28 mouse cellular contexts compared by ENCODE assay signal in genomic region chr2:84513281-84513680, GRCm38 (mm10).
"Had no signal": no experiment of that assay in that cellular context is flagged by ENCODE, and none has a peak within 500 bp of the region (broad histone marks: within the 10 kb centered on the region; RNA-seq: fewer than 3 reads in every experiment).

No protein-coding gene starts in this region.

- H3K4me1 ChIP-seq: limb, embryonic 10.5 days; limb, embryonic 12.5 days; limb, embryonic 13.5 days; limb, embryonic 15.5 days; liver, embryonic 12.5 days; liver, embryonic 13.5 days; liver, embryonic 15.5 days; lung, embryonic 15.5 days; megakaryocyte, embryonic 14.5 days; midbrain, embryonic 10.5 days; midbrain, embryonic 12.5 days; midbrain, embryonic 13.5 days; midbrain, embryonic 15.5 days; neural tube, embryonic 12.5 days had no signal

- H3K27me3 ChIP-seq: limb, embryonic 12.5 days; limb, embryonic 13.5 days; limb, embryonic 15.5 days; liver, embryonic 12.5 days; liver, embryonic 13.5 days; liver, embryonic 15.5 days; lung, embryonic 15.5 days; megakaryocyte, embryonic 14.5 days; midbrain, embryonic 12.5 days; midbrain, embryonic 13.5 days; midbrain, embryonic 15.5 days; neural tube, embryonic 12.5 days had no signal

- H3K36me3 ChIP-seq: limb, embryonic 13.5 days; lung, embryonic 15.5 days; midbrain, embryonic 12.5 days; midbrain, embryonic 13.5 days; midbrain, embryonic 15.5 days; neural tube, embryonic 12.5 days had no signal

- H3K4me3 ChIP-seq: limb, embryonic 10.5 days; limb, embryonic 12.5 days; limb, embryonic 13.5 days; limb, embryonic 15.5 days; liver, embryonic 12.5 days; liver, embryonic 13.5 days; liver, embryonic 15.5 days; lung, embryonic 15.5 days; megakaryocyte, embryonic 14.5 days; midbrain, embryonic 10.5 days; midbrain, embryonic 12.5 days; midbrain, embryonic 13.5 days; midbrain, embryonic 15.5 days; myocyte; neural tube, embryonic 12.5 days had no signal

- H3K27ac ChIP-seq: limb, embryonic 10.5 days; limb, embryonic 12.5 days; limb, embryonic 13.5 days; limb, embryonic 15.5 days; liver, embryonic 12.5 days; liver, embryonic 13.5 days; liver, embryonic 14.5 days; liver, embryonic 15.5 days; lung, embryonic 15.5 days; macrophage; midbrain, embryonic 10.5 days; midbrain, embryonic 12.5 days; midbrain, embryonic 13.5 days; midbrain, embryonic 15.5 days; neural tube, embryonic 12.5 days had no signal

- H3K9me3 ChIP-seq: limb, embryonic 10.5 days; limb, embryonic 13.5 days; limb, embryonic 15.5 days; liver, embryonic 12.5 days; liver, embryonic 13.5 days; liver, embryonic 15.5 days; lung, embryonic 15.5 days; midbrain, embryonic 10.5 days; midbrain, embryonic 12.5 days; midbrain, embryonic 13.5 days; midbrain, embryonic 15.5 days had no signal

- DNase-seq: left cerebral cortex, postnatal 4 days; liver; liver, embryonic 13.5 days; liver, postnatal 0 days; lung, adult 18-20 months; lung, adult 2 months; lung, embryonic 14.5 days; lung, postnatal 10 days; lung, postnatal 14 days; lung, postnatal 36 days; lung, postnatal 4 days; midbrain, embryonic 14.5 days had no signal
